Mouse (Mus musculus) urinary bladder, adult 18-20 months (tissue): Measurements from ENCODE around the gene Armc5.

Source experiments
- DNase-seq, 2 experiments: peaks; one replicate each; pipeline ENCODE4 v3.0.0; 2022; ENCODE audit warnings: low spot score in 2 of 2, mixed read lengths in 2 of 2

The Armc5 gene

GRCm38 (mm10) chr7:128246496-128247391 is 9.6 kb downstream of the Armc5 start, which contains the start of gene Tgfb1i1:
Gene Tgfb1i1, plus strand, starts transcription at chr7:128246812.
- peak; percentile 43 to 62 for DNase-seq

GRCm38 (mm10) chr7:128247443-128247842 is 10.3 kb downstream of the Armc5 start:
- DNase-seq = peak; percentile 64 to 65

DNA sequence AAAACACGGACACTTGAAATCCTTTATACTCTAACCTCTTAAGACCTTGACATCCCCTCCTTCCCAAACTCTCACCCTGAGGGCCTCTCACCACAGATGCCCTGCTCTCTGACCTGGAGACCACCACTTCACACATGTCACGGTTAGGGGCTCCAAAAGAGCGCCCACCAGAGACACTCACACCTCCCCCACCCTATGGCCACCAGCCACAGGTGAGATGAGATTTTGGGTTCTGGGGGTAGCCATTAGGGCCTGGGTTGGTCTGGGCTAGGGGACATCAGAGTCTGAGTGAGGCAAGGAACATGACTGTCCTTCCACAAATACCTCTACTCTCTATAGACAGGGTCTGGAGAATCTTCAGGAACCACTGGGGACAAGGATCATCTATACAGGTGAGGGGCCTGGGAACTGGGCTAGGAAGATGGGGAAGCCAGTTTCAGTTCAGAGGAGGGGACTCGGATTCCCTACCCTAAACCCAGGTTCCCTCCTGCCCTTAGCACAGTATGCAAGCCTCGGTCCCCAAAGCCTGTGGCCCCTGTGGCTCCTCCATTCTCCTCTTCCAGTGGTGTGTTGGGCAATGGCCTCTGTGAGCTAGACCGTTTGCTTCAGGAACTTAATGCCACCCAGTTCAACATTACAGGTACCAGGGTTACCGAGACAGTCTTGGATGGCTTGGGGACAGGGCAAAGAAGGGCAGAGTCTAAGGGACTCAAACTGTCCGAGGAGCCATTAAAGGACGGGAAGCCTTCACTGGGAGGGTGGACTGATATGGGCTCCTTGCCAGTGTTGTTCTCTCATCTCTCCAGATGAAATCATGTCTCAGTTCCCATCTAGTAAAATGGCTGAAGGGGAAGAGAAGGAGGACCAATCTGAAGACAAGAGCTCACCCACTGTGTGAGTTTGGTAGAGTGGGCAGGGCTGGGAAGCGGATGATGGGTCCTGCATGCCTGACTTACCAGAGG is 11.2 kb downstream of the Armc5 start:
- DNase-seq = no peak

DNA sequence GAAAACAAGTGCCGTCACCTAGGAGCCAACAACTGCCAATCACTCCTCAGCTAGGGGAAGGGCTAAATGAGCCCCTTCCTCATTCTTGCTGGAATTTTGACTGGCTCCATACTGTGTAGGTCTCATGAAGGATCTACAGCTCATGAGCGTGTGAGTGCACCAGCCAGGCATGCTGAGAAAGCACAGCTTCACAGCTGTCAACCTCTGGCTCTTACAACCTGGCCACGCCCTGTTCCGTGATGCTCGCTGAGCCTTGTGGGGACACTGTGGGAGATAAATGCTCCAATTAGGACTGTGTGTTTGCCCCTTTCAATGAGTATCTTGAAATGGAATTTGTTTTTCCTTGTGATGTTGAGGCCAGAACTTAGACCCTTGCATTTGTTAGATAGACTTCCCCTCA is 12.9 kb downstream of the Armc5 start:
- DNase-seq = no peak

DNA sequence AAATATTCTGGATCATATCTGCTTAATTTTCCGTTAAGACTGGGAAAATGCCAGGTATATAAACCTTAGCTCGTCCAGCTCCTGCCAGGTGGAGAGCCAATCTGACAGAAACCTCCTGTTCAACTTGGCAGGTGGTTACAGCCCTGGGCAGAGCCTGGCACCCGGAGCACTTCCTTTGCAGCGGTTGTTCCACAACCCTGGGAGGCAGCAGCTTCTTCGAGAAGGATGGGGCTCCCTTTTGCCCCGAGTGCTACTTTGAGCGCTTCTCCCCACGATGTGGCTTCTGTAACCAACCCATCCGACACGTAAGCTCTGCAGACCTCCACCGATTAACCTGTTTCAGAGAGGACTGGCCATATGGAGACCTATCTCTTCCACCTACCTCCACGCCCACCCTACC is 14.8 kb downstream of the Armc5 start:
- no peak for DNase-seq

DNA sequence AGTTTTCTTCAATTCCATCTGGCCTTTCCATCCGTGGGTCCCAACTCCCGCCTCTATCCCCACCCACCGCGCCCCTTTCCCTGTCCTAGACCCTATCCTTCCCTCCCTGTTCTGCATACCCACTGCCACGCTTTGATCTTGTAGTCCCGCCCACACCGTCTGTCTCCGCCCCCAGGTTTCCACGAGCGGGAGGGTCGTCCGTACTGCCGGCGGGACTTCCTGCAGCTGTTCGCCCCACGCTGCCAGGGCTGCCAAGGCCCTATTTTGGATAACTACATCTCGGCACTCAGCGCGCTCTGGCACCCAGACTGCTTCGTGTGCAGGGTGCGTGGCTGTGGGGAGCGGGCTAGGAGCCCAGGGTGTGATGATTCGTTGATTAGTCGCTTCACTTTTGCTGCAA is 15.5 kb downstream of the Armc5 start:
- DNase-seq = no peak

DNA sequence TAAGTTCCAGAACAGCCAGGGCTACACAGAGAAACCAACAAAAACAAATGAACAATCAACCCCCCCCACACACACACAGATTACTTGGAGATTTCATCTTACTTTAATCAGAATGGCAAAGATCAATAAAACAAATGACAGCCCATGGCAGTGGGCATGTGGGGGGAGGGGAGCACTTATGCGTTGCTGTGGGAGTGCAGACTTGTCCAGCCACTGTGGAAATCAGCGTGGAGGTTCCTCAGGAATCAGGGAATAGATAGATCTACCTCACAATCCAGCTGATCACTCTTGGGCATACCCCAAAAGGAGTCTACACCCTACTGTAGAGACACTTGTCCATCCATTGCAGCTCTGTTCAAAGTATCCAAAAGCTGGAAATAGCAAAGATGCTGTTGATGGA is 17.8 kb downstream of the Armc5 start:
- DNase-seq = no peak

GRCm38 (mm10) chr7:128255757-128256156 is 18.6 kb downstream of the Armc5 start:
- no peak for DNase-seq

DNA sequence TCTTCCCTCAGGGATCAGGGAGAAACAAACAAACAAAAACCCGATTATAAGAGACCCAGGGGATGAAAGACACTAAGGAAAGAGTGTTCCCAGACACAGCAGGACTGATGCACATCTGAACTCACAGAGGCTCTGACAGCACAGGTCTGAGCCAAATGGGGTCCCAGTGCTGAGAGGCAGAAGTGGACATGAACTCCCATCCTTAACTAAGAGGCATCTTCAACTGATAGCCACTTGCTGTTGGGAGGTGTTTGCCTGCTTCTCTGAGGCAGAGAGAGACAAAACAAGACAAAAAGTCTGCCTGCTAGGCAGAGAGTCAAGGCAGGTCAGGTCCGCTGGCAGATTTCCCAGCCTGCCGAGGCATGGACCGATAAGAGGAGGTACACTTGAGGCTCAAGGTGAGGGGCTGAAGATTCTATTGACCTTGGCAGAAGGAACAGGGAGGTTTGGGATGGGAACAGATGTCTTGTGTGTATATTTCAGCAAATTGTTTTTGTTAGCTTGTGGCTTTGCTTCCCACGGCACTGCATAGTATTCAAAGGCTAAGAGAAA is 19.7 kb downstream of the Armc5 start:
- DNase-seq = no peak

DNA sequence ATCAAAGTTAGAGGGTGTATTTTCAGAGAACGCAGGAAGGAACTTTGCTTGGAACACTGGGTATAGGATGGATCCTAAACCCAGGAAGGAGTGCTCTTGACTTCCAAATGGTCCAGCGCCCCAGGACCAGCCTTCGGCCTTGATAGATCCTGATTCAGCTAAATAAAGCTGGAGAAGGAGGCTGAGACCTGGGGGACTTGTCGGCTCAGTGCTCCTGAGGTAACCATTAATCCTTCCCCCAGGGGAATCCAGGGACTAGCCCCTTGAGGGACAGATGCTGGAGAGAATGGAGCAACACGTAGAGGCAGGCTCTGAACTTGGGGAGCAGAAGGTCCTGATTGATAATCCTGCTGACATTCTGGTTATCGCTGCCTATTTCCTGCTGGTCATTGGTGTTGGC is 28.3 kb downstream of the Armc5 start, which contains the start of gene Slc5a2:
Gene Slc5a2, plus strand, starts transcription at position 247 of the 400 bp plus-strand sequence.
- no peak for DNase-seq

DNA sequence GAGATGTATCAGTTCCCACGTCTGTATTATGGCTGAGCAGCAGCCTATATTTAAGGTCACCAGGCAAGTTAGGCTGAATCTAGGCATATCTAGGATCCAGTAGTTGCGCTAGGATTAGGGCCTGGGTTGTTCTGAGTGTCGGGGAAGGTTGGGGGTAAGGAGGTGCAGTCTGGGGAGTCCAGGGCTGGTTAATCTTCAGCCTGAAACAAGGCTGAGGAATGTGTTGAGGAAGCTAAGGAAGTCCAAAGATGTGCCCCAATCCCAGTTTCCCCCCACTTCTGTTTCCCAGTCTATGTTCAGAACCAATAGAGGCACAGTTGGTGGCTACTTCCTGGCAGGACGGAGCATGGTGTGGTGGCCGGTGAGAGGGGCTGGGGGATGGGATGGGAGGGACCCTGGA is 28.9 kb downstream of the Armc5 start:
- no peak for DNase-seq

GRCm38 (mm10) chr7:128267391-128267790 is 30.2 kb downstream of the Armc5 start:
- no peak for DNase-seq

DNA sequence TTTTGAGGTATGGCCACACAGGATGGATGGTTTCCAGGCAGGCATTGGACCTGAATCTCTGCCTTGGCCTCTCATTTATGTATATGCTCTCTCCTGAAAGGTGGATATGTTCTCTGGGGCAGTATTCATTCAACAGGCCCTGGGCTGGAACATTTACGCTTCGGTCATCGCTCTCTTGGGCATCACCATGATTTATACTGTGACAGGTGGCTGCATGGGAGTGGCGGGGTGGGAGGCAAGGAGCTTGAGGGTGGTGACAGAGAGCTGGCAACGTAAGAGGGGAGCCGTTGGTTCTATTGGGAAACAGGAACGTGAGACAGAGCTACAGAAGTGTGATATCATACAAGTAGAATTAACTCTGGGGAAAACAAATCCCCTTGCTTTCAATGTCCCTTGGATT is 30.7 kb downstream of the Armc5 start:
- no peak for DNase-seq

DNA sequence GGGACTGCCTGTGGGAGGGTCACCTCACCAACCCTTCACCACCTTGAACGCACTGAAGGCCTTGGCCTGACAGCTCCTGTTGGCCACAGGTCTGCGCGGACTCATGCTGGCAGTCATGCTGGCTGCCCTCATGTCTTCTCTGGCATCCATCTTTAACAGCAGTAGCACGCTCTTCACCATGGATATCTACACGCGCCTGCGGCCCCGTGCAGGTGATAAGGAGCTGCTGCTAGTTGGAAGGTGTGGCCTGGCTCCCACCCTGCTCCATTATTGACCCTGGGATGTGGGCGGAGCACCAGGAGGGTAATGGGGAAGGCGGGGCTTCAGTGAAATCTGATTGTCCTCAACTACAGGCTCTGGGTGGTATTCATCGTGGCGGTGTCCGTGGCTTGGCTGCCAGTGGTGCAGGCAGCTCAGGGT is 33.3 kb downstream of the Armc5 start:
- no peak for DNase-seq

DNA sequence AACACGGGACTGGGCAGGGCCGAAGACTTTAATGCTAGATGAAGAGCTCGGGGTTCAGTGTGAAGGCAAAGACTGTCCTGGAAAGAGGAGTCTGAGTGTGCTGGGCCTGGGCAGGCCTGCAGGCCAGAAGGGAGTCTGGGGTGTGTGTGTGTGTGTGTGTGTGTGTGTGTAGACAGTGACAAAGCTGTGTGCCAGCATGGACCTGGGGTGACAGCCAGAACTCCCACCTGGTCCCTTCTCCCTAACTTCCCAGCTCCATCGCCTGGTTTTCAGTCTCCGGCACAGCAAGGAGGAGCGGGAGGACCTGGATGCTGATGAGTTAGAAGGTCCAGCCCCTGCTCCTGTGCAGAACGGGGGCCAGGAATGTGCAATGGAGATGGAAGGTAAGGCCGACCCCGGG is 34.4 kb downstream of the Armc5 start:
- DNase-seq = no peak

GRCm38 (mm10) chr7:128276051-128276450 is 38.9 kb downstream of the Armc5 start:
- no peak for DNase-seq

- no peak for DNase-seq
Measured at GRCm38 (mm10) chr7:128279750-128280149, 42.6 kb downstream of the Armc5 start.

GRCm38 (mm10) chr7:128281765-128282164 is 44.6 kb downstream of the Armc5 start:
- no peak for DNase-seq

DNA sequence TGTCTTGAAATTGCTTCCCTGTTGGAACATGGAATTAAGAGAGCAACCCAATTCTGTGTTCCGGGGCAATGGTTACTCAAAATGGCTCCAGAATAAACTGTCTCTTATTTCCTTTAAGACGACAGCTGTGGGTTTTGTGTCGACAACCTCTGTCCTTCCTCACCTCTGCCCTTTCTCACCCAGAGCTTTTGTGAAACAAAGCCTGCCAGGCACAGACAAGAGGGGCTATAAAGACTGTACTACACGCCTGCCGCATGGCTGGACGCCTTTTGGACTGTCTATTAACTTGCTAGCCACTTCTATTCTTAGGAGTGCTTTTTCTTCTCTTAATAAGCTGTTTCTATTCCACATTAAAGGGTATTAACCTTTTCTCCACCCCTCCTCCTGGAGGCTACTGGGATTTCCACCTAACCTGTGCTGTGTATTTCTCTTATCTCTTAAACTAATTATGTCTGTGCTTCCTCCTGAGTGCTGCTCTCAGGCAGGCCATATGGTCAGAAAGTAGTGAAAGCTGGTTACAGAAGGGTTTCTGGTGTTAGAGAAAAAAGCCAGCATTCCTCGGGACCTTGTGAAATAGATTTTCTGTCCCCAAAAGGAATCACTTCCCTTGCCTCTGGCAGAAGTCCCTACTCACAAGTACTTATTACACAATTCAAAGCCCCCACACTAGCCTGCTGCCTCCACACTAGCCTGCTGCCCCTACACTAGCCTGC is 45.5 kb downstream of the Armc5 start:
- DNase-seq = no peak

DNA sequence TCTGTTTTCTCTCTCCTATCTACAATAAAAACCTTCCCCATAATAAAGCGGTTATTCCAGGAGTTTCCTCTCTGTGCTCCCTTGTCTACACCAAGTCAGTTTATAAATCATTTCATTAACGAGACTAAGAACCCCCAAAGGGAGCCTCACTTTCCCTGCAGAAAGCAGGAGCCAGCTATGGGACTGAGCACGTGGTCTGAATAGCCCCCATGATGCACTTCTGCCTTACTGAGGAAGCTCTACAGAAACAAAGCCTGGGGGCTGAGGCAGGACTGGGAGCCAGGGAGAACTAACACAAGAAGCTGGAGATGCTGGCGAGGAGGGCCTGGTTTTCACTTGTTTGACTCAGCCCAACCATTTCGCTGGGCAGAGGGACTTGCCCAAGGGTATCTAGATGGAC is 46.9 kb downstream of the Armc5 start:
- no peak for DNase-seq

- no peak for DNase-seq
Measured at GRCm38 (mm10) chr7:128285060-128285459, 47.9 kb downstream of the Armc5 start.
